Mouse (Mus musculus): ENCODE results near the gene Rgs14. TPM values are rescaled to one million over a fixed set of nuclear protein-coding genes. Genes with fewer than 3 reads are reported as not detected.

The Rgs14 gene
- 0.11 and 0.32 TPM in 2 replicates for polyA plus RNA-seq (2014; fragmentation: Nextera tagmentation; extraction: Ambion mirVana)

- Histone ChIP-seq H3K9ac (replicated peaks; ENCODE audit: low read depth, low read length) (no peak within 1 kb of the TSS), H3K4me1 (ENCODE audit: control insufficient read depth, insufficient read depth, low read length) (no peaks in the 10 kb centered on the region), H3K4me3 (ENCODE audit: low read depth, low read length) (no peak within 1 kb of the TSS), H3K9me3 (ENCODE audit: control insufficient read depth, low read length) (no peaks in the 10 kb centered on the region), H3K36me3 (ENCODE audit: control insufficient read depth, insufficient read depth, low read length) (no peaks in the 10 kb centered on the region), H3K27me3 (ENCODE audit: control insufficient read depth, insufficient read depth, low read length) (no peaks in the 10 kb centered on the region), H3K27ac (ENCODE audit: low read depth, low read length) (no peak within 1 kb of the TSS), H3K4me2 (ENCODE audit: low read depth, low read length) (no peak within 1 kb of the TSS)
- no peak for ATAC-seq (ENCODE audit: low read depth)
- 63% methylated on average over 13 of the region's 13 CpGs for WGBS
Measured at GRCm38 (mm10) chr13:55369531-55370114, at the start of gene Rgs14. Gene Rgs14 (plus strand): TSS chr13:55369732.

- H3K4me3 ChIP-seq (ENCODE audit: low read depth, low read length) = peak within 1 kb of the TSS; percentile 100
- no peaks in the 10 kb centered on the region for H3K9me3 ChIP-seq (ENCODE audit: control insufficient read depth, low read length)
- ATAC-seq (ENCODE audit: low read depth) = no peak
- H3K4me2 ChIP-seq (ENCODE audit: low read depth, low read length) = peak within 1 kb of the TSS; percentile 86
- 92% methylated on average over 4 of the region's 4 CpGs for WGBS
- H3K27ac ChIP-seq (ENCODE audit: low read depth, low read length) = no peak within 1 kb of the TSS; the same call in 1 of the 2 replicates
- H3K4me1 ChIP-seq (ENCODE audit: control insufficient read depth, insufficient read depth, low read length) = peaks cover 21% of the 10 kb centered on the region; the same call in 1 of the 2 replicates
- H3K27me3 ChIP-seq (ENCODE audit: control insufficient read depth, insufficient read depth, low read length) = no peaks in the 10 kb centered on the region
- peaks cover 34% of the 10 kb centered on the region for H3K36me3 ChIP-seq (ENCODE audit: control insufficient read depth, insufficient read depth, low read length)
- peak within 1 kb of the TSS; percentile 95 for H3K9ac ChIP-seq (replicated peaks; ENCODE audit: low read depth, low read length)
Measured at GRCm38 (mm10) chr13:55319931-55320533, 49.5 kb upstream of the Rgs14 start, which contains the start of gene Prelid1. Gene Prelid1 (plus strand): TSS chr13:55320500.

GRCm38 (mm10) chr13:55321434-55322129, 48.0 kb upstream of the Rgs14 start, which contains the start of gene Rab24:
Gene Rab24 (minus strand): TSS chr13:55321946.
- under 1% methylated on average over 71 of the region's 73 CpGs for WGBS
- peak within 1 kb of the TSS; percentile 95 for H3K9ac ChIP-seq (replicated peaks; ENCODE audit: low read depth, low read length)
- H3K4me3 ChIP-seq (ENCODE audit: low read depth, low read length) = peak within 1 kb of the TSS; percentile 100
- no peaks in the 10 kb centered on the region for H3K9me3 ChIP-seq (ENCODE audit: control insufficient read depth, low read length)
- peak; percentile 91 for ATAC-seq (ENCODE audit: low read depth)
- peak within 1 kb of the TSS; percentile 74 for H3K27ac ChIP-seq (ENCODE audit: low read depth, low read length)
- H3K27me3 ChIP-seq (ENCODE audit: control insufficient read depth, insufficient read depth, low read length) = no peaks in the 10 kb centered on the region
- peak within 1 kb of the TSS; percentile 86 for H3K4me2 ChIP-seq (ENCODE audit: low read depth, low read length)
- H3K4me1 ChIP-seq (ENCODE audit: control insufficient read depth, insufficient read depth, low read length) = peaks cover 21% of the 10 kb centered on the region; the same call in 1 of the 2 replicates
- peaks cover 33% of the 10 kb centered on the region for H3K36me3 ChIP-seq (ENCODE audit: control insufficient read depth, insufficient read depth, low read length)

- Histone ChIP-seq H3K27ac (ENCODE audit: low read depth, low read length) (peak overlapping the region; percentile 74; the same call in 1 of the 2 replicates), H3K9me3 (ENCODE audit: control insufficient read depth, low read length) (no peaks in the 10 kb centered on the region), H3K9ac (replicated peaks; ENCODE audit: low read depth, low read length) (peak overlapping the region; percentile 95), H3K36me3 (ENCODE audit: control insufficient read depth, insufficient read depth, low read length) (peaks cover 28% of the 10 kb centered on the region), H3K4me2 (ENCODE audit: low read depth, low read length) (peak overlapping the region; percentile 86), H3K4me3 (ENCODE audit: low read depth, low read length) (peak overlapping the region; percentile 100), H3K4me1 (ENCODE audit: control insufficient read depth, insufficient read depth, low read length) (peaks cover 24% of the 10 kb centered on the region; the same call in 1 of the 2 replicates), H3K27me3 (ENCODE audit: control insufficient read depth, insufficient read depth, low read length) (no peaks in the 10 kb centered on the region)
- 1% methylated on average over 29 of the region's 31 CpGs for WGBS
- no peak; the same call in 1 of the 2 replicates for ATAC-seq (ENCODE audit: low read depth)
Measured at GRCm38 (mm10) chr13:55322130-55322825, 47.3 kb upstream of the Rgs14 start.

GRCm38 (mm10) chr13:55325596-55325995, 43.9 kb upstream of the Rgs14 start:
- no peak overlapping the region for H3K27ac ChIP-seq (ENCODE audit: low read depth, low read length)
- H3K36me3 ChIP-seq (ENCODE audit: control insufficient read depth, insufficient read depth, low read length) = peaks cover 21% of the 10 kb centered on the region
- no peak for ATAC-seq (ENCODE audit: low read depth)
- no peak overlapping the region for H3K9ac ChIP-seq (replicated peaks; ENCODE audit: low read depth, low read length)
- no peaks in the 10 kb centered on the region for H3K27me3 ChIP-seq (ENCODE audit: control insufficient read depth, insufficient read depth, low read length)
- H3K9me3 ChIP-seq (ENCODE audit: control insufficient read depth, low read length) = no peaks in the 10 kb centered on the region
- H3K4me2 ChIP-seq (ENCODE audit: low read depth, low read length) = no peak overlapping the region
- peaks cover 36% of the 10 kb centered on the region; the same call in 1 of the 2 replicates for H3K4me1 ChIP-seq (ENCODE audit: control insufficient read depth, insufficient read depth, low read length)
- H3K4me3 ChIP-seq (ENCODE audit: low read depth, low read length) = no peak overlapping the region
- 83% methylated on average over 11 of the region's 11 CpGs for WGBS

- H3K9ac ChIP-seq (replicated peaks; ENCODE audit: low read depth, low read length) = 0 out of 2 replicates have a peak overlapping the region, but pooled peaks have one; percentile 11
- peak overlapping the region; percentile 22; the same call in 1 of the 2 replicates for H3K27ac ChIP-seq (ENCODE audit: low read depth, low read length)
- no peaks in the 10 kb centered on the region for H3K27me3 ChIP-seq (ENCODE audit: control insufficient read depth, insufficient read depth, low read length)
- peaks cover 30% of the 10 kb centered on the region; the same call in 1 of the 2 replicates for H3K4me1 ChIP-seq (ENCODE audit: control insufficient read depth, insufficient read depth, low read length)
- no peak overlapping the region for H3K4me2 ChIP-seq (ENCODE audit: low read depth, low read length)
- H3K36me3 ChIP-seq (ENCODE audit: control insufficient read depth, insufficient read depth, low read length) = peaks cover 21% of the 10 kb centered on the region
- no peak for ATAC-seq (ENCODE audit: low read depth)
- WGBS = 56% methylated on average over 4 of the region's 4 CpGs
- no peak overlapping the region for H3K4me3 ChIP-seq (ENCODE audit: low read depth, low read length)
- H3K9me3 ChIP-seq (ENCODE audit: control insufficient read depth, low read length) = no peaks in the 10 kb centered on the region
Measured at GRCm38 (mm10) chr13:55327169-55327568, 42.4 kb upstream of the Rgs14 start.

- peaks cover 21% of the 10 kb centered on the region for H3K36me3 ChIP-seq (ENCODE audit: control insufficient read depth, insufficient read depth, low read length)
- H3K4me1 ChIP-seq (ENCODE audit: control insufficient read depth, insufficient read depth, low read length) = peaks cover 28% of the 10 kb centered on the region; the same call in 1 of the 2 replicates
- peak overlapping the region; percentile 22; the same call in 1 of the 2 replicates for H3K27ac ChIP-seq (ENCODE audit: low read depth, low read length)
- H3K9ac ChIP-seq (replicated peaks; ENCODE audit: low read depth, low read length) = no peak overlapping the region
- WGBS = 48% methylated on average over 8 of the region's 8 CpGs
- 0 out of 2 replicates have a peak, but pooled peaks have one; percentile 29 for ATAC-seq (ENCODE audit: low read depth)
- no peaks in the 10 kb centered on the region for H3K27me3 ChIP-seq (ENCODE audit: control insufficient read depth, insufficient read depth, low read length)
- 0 out of 2 replicates have a peak overlapping the region, but pooled peaks have one; percentile 0 for H3K4me2 ChIP-seq (ENCODE audit: low read depth, low read length)
- H3K4me3 ChIP-seq (ENCODE audit: low read depth, low read length) = no peak overlapping the region
- H3K9me3 ChIP-seq (ENCODE audit: control insufficient read depth, low read length) = no peaks in the 10 kb centered on the region
Measured at GRCm38 (mm10) chr13:55327633-55328032, 41.9 kb upstream of the Rgs14 start.

- Histone ChIP-seq H3K4me1 (ENCODE audit: control insufficient read depth, insufficient read depth, low read length) (peaks cover 23% of the 10 kb centered on the region; the same call in 1 of the 2 replicates), H3K36me3 (ENCODE audit: control insufficient read depth, insufficient read depth, low read length) (peaks cover 21% of the 10 kb centered on the region), H3K9ac (replicated peaks; ENCODE audit: low read depth, low read length) (no peak overlapping the region), H3K4me3 (ENCODE audit: low read depth, low read length) (no peak overlapping the region), H3K9me3 (ENCODE audit: control insufficient read depth, low read length) (no peaks in the 10 kb centered on the region), H3K4me2 (ENCODE audit: low read depth, low read length) (peak overlapping the region; percentile 0; the same call in 1 of the 2 replicates), H3K27ac (ENCODE audit: low read depth, low read length) (no peak overlapping the region), H3K27me3 (ENCODE audit: control insufficient read depth, insufficient read depth, low read length) (no peaks in the 10 kb centered on the region)
- ATAC-seq (ENCODE audit: low read depth) = no peak
- WGBS = 85% methylated on average over 6 of the region's 6 CpGs
Measured at GRCm38 (mm10) chr13:55328171-55328570, 41.4 kb upstream of the Rgs14 start.
